Mouse (Mus musculus) embryonic facial prominence, embryonic 14.5 days (tissue): ENCODE results near the gene Pcbp2. TPM values are rescaled to one million over a fixed set of nuclear protein-coding genes. Genes with fewer than 3 reads are reported as not detected.

Source experiments
- ATAC-seq: fragments of 200-750 bp; cut with Nextera tagmentation; 2 replicates; pipeline ENCODE4 v1.8.0; 2017; ENCODE audit warnings: low read depth, moderate number of reproducible peaks, moderate TSS enrichment
- DNase-seq: peaks from one replicate; pipeline ENCODE4 v3.0.0-alpha.2; 2015; ENCODE audit warnings: low spot score
- H3K27ac ChIP-seq: fragments of 300-500 bp; sonication (generic); replicated peaks from 2 replicates; pipeline ENCODE4 v1.5.1; 2014; ENCODE audit warnings: low read depth, mild to moderate bottlenecking, low read length, moderate library complexity
- H3K27me3 ChIP-seq: fragments of 300-500 bp; sonication (generic); replicated peaks from 2 replicates; pipeline ENCODE4 v1.6.1; 2014; ENCODE audit warnings: low read length; ENCODE audit not compliant: control insufficient read depth, insufficient read depth
- H3K36me3 ChIP-seq: fragments of 300-500 bp; sonication (generic); 2 replicates; pipeline ENCODE4 v1.6.1; 2014; ENCODE audit warnings: low read length, mixed read lengths; ENCODE audit not compliant: control insufficient read depth, insufficient read depth
- H3K4me1 ChIP-seq: fragments of 300-500 bp; sonication (generic); 2 replicates; pipeline ENCODE4 v1.6.1; 2014; ENCODE audit warnings: antibody characterized with exemption, low read length; ENCODE audit not compliant: control insufficient read depth, insufficient read depth
- H3K4me2 ChIP-seq: fragments of 300-500 bp; sonication (generic); 2 replicates; pipeline ENCODE4 v1.6.1; 2014; ENCODE audit warnings: low read depth, mild to moderate bottlenecking, low read length, moderate library complexity, mixed read lengths
- H3K4me3 ChIP-seq: fragments of 300-500 bp; sonication (generic); 2 replicates; pipeline ENCODE4 v1.5.1; 2014; ENCODE audit warnings: low read depth, mild to moderate bottlenecking, low read length
- H3K9ac ChIP-seq: fragments of 300-500 bp; sonication (generic); 2 replicates; pipeline ENCODE4 v1.6.1; 2014; ENCODE audit warnings: low read depth, mild to moderate bottlenecking, low read length, moderate library complexity, mixed read lengths
- H3K9me3 ChIP-seq: fragments of 300-500 bp; sonication (generic); 2 replicates; pipeline ENCODE4 v1.6.1; 2016; ENCODE audit warnings: low read length; ENCODE audit not compliant: control insufficient read depth
- WGBS: fragments of 180-500 bp; shearing (Covaris S2); extraction: QIAGEN DNeasy Blood & Tissue Kit; methylation state at CpG from one replicate; pipeline ENCODE4 v1.1.7; 2014; 5-methylcytosine and 5-hydroxymethylcytosine counted together
- polyA plus RNA-seq: library from polyadenylated mRNA; unstranded; fragments of >200 nt; fragmentation: Nextera tagmentation; extraction: Ambion mirVana; gene quantifications from 2 replicates; pipeline ENCODE4 v1.2.1, GENCODE M21; 2014

Pcbp2 gene
- polyA plus RNA-seq, 1 experiment from 2014 or later: 276 TPM

DNA sequence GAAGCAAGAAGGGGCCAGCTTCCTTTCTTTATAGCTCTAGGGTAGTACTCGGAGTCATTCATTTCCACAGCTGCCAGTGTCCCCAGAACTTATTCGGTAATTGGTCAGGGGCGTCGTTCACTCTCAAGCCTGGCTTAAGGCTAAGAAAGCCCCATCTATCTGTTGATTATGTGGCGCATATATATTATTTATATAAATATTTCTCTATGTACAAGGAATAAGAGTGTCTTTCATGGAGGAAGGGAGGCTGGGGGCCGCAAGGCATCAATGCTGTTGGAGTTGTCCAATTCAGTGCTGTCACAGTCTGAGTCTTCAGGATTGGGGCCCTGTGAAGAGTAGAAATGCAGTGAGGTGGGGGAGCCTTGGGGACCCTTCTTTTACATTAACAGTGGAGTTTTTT lies 29.5 kb downstream of the Pcbp2 start:
- Histone ChIP-seq H3K27me3 (no peaks in the 10 kb centered on the region), H3K9me3 (no peaks in the 10 kb centered on the region), H3K4me1 (no peaks in the 10 kb centered on the region), H3K4me2 (no peak overlapping the region), H3K9ac (no peak overlapping the region), H3K27ac (no peak overlapping the region), H3K4me3 (no peak overlapping the region), H3K36me3 (peaks cover 98% of the 10 kb centered on the region)
- WGBS: 84% methylated on average over 6 of the region's 6 CpGs
- DNase-seq: no peak
- no peak for ATAC-seq

DNA sequence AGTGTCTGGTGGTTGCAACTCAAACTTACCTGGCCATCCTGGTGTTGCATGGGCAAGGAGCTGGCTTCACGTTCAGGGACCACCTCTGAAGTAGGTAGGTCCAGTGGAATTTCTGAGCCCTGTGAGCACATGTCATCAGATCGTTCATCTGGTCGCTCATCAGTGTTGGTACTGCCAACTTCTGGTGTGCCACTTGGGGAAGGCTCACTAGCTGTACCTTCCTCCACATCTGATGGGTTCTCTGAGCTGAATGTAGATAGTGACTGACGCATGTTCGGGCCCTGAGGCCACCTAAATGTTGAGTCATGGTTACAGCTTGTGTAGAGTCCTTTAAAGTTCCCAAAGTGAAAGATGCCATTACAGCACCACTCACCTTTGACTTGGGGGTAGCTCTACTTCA lies 30.1 kb downstream of the Pcbp2 start:
- no peak for ATAC-seq
- Histone ChIP-seq H3K4me3 (no peak overlapping the region), H3K9ac (no peak overlapping the region), H3K4me1 (no peaks in the 10 kb centered on the region), H3K27ac (no peak overlapping the region), H3K9me3 (no peaks in the 10 kb centered on the region), H3K4me2 (no peak overlapping the region), H3K36me3 (peaks cover 96% of the 10 kb centered on the region), H3K27me3 (no peaks in the 10 kb centered on the region)
- DNase-seq: no peak
- WGBS: 91% methylated on average over 5 of the region's 5 CpGs

DNA sequence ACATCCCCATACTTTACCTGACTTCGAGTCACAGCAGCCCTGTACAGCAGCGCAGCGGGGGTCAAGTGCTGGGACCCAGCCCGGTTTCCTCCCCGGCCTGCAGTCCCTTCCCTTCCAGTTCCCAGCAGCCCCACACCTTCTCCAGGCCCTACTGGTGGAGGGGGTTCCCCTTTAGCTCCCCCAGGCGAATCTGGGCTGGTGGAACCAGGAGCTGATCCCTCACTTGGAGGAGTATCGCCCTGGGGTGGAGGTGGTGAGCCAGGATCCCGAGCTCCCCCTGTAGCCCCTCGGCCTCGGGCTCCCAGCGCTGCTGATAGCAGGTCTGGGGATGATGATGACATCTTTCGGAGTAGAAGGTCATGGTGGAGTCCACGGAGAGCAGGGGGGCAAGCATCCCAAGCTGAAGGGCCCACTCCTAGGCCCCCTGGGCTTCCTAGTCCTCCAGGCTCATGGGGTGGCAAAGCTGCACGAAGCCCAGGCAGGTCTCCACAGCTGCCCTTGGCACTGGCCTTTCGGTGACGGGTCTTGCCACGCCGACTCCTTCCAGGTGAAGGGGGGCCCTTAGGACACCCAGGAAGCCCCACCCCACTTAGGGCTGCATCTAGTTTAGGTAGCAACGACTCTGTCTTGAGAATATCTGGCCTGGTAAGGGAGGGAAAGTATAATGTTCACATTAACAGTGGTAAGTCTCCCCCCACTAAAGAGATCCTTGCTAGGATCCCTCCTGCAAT lies 30.9 kb downstream of the Pcbp2 start:
- Histone ChIP-seq H3K4me1 (no peaks in the 10 kb centered on the region), H3K9ac (no peak overlapping the region), H3K36me3 (peaks cover 91% of the 10 kb centered on the region), H3K27ac (no peak overlapping the region), H3K27me3 (no peaks in the 10 kb centered on the region), H3K4me2 (no peak overlapping the region), H3K4me3 (no peak overlapping the region), H3K9me3 (no peaks in the 10 kb centered on the region)
- DNase-seq (no peak), ATAC-seq (no peak)
- WGBS: 83% methylated on average over 19 of the region's 19 CpGs

DNA sequence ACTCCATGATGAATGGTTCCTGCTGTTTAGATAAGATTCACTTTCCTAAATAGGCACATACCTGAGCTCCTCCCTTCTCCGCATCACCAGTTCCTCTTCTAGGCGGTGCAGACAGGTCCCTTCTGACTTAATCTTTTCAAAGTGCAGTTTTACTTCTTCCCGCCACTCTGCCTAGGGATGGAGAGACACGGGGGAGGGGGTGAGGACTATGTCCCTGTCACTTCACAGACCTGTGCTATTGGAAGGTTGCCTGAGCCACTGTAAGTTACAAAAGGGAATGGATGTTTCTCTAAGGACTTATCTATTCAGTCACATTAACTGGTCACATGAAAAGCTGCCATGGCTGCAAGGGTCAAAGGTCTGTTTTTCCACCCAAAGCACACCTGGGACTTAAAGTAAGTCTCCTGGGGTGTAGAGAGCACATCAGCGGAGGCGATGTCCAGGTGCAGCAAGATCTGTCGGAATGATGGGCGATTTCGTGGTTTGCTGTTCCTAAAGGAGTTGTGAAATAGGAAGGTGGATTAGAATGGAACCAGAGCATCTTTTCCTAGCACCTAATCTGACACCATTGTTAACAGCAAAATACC lies 32.0 kb downstream of the Pcbp2 start:
- Histone ChIP-seq H3K4me2 (no peak overlapping the region), H3K9me3 (no peaks in the 10 kb centered on the region), H3K27ac (no peak overlapping the region), H3K27me3 (no peaks in the 10 kb centered on the region), H3K9ac (no peak overlapping the region), H3K4me1 (no peaks in the 10 kb centered on the region), H3K36me3 (peaks cover 88% of the 10 kb centered on the region), H3K4me3 (no peak overlapping the region)
- no peak for DNase-seq
- WGBS: 72% methylated on average over 9 of the region's 9 CpGs
- ATAC-seq: no peak

DNA sequence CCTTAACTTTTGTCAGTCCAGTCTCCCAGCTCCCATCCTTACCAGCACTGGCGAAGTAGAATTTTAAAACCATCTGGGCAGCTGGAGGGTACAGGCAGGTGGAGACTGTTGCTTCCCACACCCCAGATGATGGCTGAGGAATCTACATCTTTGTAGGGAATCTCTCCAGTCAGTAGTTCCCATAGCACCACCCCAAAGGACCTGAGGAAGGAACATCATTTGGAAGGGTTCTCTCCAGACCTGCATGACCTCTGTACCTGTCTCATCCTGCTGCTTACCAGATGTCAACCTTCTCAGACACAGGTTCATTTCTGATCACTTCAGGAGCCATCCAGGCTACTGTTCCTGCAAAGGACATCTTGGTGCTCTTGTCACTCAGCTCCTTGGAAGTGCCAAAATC lies 33.1 kb downstream of the Pcbp2 start, which contains the start of gene Gm10337:
TSS of gene Gm10337 (plus strand) at position 276 of the 400 bp plus-strand sequence.
- Histone ChIP-seq H3K27me3 (no peaks in the 10 kb centered on the region), H3K27ac (no peak within 1 kb of the TSS), H3K9me3 (no peaks in the 10 kb centered on the region), H3K9ac (no peak within 1 kb of the TSS), H3K36me3 (peaks cover 80% of the 10 kb centered on the region), H3K4me3 (no peak within 1 kb of the TSS), H3K4me1 (no peaks in the 10 kb centered on the region), H3K4me2 (no peak within 1 kb of the TSS)
- ATAC-seq (no peak), DNase-seq (no peak)
- 87% methylated on average over 1 of the region's 1 CpGs for WGBS

DNA sequence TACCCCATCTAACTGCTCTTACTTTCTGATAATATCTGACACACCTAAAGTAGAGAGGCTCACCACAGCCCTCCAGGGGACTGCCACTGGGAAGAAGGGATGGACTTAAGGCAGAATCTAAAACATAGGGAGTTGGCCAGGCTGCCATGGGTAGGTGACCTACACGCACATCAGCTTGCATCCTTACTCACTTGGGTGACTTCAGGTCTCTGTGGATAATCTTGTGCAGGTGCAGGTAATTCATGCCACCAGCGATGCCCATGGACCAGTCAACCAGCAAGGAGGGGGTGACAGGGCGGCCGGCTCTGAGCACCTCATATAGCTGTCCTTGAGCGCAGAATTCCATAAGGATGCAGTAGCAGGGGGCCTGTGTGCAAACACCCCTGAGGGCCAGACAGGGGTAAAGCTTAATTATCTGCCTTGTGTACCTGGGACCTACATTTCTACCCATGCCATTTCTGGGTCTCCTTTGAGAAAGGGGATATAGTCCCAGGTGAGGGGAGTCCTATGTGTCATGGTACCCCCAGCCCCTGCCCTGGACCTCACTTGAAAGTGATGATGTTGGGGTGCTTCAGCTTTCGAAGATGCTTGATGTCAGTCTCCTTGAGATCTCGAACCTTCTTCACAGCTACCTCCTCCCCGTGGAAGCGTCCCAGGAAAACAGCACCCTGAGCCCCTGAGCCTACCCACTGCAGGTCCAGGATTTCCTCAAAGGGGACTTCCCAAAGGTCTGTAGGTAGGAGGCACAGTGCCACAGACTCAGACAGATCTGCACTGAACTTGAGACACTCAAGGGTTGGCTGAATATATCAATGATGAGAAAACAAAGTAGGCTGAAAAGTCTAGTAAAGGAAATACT lies 33.8 kb downstream of the Pcbp2 start:
- DNase-seq: no peak
- Histone ChIP-seq H3K36me3 (peaks cover 74% of the 10 kb centered on the region), H3K9me3 (no peaks in the 10 kb centered on the region), H3K4me3 (no peak overlapping the region), H3K4me1 (no peaks in the 10 kb centered on the region), H3K27ac (no peak overlapping the region), H3K9ac (no peak overlapping the region), H3K4me2 (no peak overlapping the region), H3K27me3 (no peaks in the 10 kb centered on the region)
- ATAC-seq: no peak
- WGBS: 89% methylated on average over 9 of the region's 9 CpGs

DNA sequence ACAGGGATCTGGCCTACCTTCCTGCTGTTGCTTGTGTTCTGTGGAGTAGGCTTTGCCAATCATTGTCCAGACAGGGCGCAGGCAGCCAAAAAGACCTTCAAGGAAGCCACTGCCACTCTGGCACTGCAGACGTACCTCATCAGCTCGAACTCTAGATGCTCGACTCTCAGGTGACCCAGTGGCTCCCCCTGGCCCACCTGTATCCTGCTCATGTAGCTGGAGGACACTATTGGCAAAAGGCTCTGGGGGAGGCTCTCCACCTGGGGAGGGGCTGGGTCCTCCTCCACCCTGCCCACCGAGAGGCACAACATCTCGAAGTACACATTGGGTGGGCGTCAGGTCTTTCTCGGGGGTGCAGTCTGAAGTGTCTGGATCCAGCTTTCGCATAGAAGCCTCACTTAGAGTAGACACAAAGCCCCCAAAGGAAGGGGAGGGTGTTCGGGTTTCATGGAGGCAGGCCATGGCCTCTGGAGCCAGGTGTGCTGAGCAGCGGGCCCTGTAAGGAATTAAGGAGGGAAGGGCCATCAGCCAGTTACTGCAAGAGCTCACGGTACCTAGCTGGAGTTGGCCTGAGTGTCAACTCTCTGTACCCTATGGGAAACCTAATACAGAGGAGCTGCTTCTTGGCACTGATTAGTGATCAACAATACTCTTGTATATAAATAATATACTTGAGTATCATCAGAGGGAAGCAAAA lies 34.9 kb downstream of the Pcbp2 start:
- DNase-seq (no peak), ATAC-seq (no peak)
- no peak overlapping the region for H3K27ac ChIP-seq
- no peaks in the 10 kb centered on the region for H3K27me3 ChIP-seq
- no peak overlapping the region for H3K4me2 ChIP-seq
- no peak overlapping the region for H3K4me3 ChIP-seq
- H3K9ac ChIP-seq: no peak overlapping the region
- H3K9me3 ChIP-seq: no peaks in the 10 kb centered on the region
- WGBS: 63% methylated on average over 12 of the region's 12 CpGs
- peaks cover 6% of the 10 kb centered on the region for H3K4me1 ChIP-seq
- peaks cover 63% of the 10 kb centered on the region for H3K36me3 ChIP-seq

DNA sequence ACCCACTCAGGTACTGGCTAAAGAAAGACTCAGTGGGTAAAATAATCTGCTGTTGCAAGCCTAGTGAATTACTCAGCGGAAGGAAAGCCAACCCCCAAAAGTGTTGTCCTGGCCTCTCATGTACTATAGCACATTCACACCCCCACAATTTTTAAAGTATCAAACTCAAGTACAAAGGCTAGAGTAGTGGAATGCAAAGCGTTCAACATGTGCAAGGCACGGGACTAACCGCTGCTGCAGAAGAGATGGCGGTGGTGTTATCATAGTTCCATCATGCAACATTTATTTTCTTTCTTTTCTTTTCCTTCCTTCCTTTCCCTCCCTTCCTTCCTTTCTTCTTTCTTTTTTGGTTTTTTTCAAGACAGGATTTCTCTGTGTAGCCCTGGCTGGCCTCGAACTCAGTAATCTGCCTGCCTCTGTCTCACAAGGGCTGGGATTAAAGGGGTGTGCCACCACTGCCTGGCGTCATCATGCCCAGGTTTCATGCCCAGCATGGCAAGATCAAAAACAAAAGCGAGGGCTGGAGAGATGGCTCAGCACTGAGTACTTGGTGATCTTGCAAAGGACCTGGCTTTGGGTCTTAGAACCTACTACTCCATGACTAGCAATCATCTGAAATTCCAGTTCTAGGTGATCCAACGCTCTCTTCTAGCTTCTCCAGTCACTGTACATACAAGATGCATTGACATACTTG lies 35.6 kb downstream of the Pcbp2 start:
- Histone ChIP-seq H3K4me3 (no peak overlapping the region), H3K9ac (no peak overlapping the region), H3K9me3 (no peaks in the 10 kb centered on the region), H3K36me3 (peaks cover 56% of the 10 kb centered on the region), H3K4me2 (no peak overlapping the region), H3K27ac (no peak overlapping the region), H3K4me1 (peaks cover 6% of the 10 kb centered on the region), H3K27me3 (no peaks in the 10 kb centered on the region)
- 80% methylated on average over 9 of the region's 9 CpGs for WGBS
- DNase-seq (no peak), ATAC-seq (no peak)
